Mouse (Mus musculus): ENCODE data around the gene Dazap1.
A peak's percentile ranks its signal among the peaks of the same experiment; 100 is the strongest.
"Not testable (repeated sequence)": the region's sequence is repeated elsewhere in the genome, so short reads cannot be mapped to it uniquely, and the experiment has no call there.

Dazap1 gene

GRCm38 (mm10) chr10:80260642-80261584 is at the start of gene Dazap1, which contains the start of gene Gamt:
Gene Dazap1 (plus strand): TSS chr10:80261486.
Gene Gamt (minus strand): TSS chr10:80261012.
- DNase-seq (ENCODE audit: low spot score) = peak; percentile 100

GRCm38 (mm10) chr10:80211547-80212103 is 49.7 kb upstream of the Dazap1 start:
- DNase-seq (ENCODE audit: low spot score) = not testable (repeated sequence)

DNA sequence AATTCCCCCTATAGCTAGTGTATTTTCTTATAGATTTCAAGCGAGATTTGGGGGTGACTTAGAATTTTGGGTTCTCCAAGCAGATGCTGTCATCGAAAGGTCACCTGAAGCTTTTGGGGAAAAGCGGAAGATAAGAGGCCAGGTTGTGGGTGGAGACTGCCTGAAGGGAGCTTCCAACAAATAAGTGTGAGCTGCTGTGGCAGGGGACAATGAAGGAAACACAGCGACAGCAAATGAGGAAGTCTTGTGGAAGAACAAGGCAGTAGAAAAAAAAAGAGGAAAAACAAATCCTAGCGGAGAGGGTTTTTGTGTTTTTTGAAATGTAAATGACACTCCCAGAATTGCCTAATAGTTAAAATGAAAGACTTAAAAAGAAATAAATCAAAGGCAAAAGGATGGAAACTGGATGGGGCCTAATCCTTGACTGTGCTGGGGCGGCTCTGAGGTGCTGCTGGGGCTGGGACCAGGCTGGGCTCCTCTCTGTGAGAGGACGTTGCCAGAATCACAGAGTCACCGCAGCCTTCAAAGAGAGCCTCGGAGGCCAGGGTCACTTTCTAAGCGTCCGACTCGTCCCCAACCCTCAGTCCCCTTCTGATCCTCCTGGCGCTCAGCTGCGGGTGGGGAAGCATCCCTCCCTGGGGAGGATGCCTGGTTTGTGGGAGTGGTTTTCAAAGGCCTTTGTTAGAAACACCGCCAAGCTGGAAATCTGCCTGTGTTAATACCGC is 46.1 kb upstream of the Dazap1 start:
- DNase-seq (ENCODE audit: low spot score) = no peak

- no peak for DNase-seq (ENCODE audit: low spot score)
Measured at GRCm38 (mm10) chr10:80220676-80221075, 40.6 kb upstream of the Dazap1 start.

GRCm38 (mm10) chr10:80223137-80223536 is 38.1 kb upstream of the Dazap1 start:
- not testable (repeated sequence) for DNase-seq (ENCODE audit: low spot score)

GRCm38 (mm10) chr10:80226071-80226415 is 35.2 kb upstream of the Dazap1 start:
- DNase-seq (ENCODE audit: low spot score) = no peak

GRCm38 (mm10) chr10:80226416-80227165 is 34.7 kb upstream of the Dazap1 start, which contains the start of gene Mum1:
Gene Mum1 (plus strand): TSS chr10:80226434.
- DNase-seq (ENCODE audit: low spot score) = peak; percentile 99

- no peak for DNase-seq (ENCODE audit: low spot score)
Measured at GRCm38 (mm10) chr10:80227166-80227539, 34.1 kb upstream of the Dazap1 start.

DNA sequence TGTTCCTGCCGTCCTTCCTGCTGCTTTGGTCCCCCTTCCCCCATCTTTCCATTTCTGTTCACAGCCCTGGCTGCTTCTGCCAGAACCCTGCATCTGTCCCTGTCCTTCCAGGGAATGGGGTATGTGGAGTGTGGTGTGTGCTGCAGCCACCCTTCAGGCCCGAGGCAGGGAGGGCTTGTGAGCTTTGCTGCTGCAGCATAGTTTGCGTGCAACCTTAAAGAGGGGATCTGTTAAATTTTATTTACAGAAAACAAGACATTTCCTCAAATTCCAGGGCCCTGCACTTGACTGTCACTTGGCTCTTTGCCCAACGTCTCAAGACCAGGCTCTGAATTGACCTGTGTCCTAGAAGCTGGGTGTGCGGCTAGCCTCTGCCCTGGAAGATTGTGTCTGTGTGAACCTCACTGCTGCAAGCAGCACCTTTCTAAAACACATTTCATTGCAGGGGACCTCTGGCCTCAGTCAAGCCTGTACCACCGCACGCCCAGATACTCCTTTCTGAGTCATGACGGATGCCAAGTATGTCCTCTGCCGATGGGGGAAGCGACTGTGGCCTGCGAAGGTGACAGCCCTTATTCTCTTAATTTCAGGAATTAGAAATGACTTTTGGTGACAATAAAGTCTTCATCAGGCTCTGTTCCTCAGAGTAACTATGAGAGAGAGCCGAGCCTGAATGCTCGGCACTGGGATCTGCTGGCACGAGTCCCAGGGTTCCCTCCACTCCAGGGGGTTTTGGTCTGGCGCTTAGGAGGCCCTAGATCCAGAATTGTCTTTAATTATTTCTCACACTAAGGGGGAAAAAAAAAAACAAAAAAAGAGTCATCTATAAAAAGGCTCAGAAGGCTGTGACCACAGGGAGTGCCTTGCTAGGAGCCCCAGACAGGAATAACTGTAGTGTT is 33.2 kb upstream of the Dazap1 start:
- DNase-seq (ENCODE audit: low spot score) = no peak

DNA sequence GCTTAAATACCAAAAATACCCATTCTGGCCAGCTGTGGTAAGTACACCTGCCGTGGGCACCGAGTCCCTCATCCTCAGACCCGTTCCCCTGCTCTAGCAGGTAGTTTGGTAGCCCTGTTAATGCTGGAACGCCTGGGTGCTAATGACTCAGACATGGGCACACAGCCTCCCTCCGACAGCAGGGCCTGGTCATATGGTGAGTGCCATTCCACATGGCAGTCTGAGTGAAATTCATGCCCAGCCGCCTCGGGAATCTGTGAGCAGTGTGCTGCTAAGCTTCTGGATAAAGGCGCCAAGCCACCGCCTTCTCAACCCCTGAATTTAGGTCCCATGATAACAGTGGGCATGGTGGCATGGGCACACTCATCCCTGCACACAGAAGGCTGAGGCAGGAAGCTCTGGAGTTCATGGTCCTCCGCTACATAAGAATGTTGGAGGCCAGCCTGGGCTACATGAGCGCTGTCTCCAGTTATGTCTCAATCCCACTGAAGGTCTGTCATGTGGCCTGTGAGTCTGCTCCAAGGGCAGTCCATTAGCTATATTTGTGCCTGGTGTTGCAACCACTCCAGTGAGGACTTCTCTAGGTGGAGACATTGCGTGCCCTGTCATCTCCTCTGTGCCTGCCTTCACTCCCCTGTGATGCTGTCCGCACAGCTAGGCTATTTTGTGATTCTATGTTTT is 25.0 kb upstream of the Dazap1 start:
- DNase-seq (ENCODE audit: low spot score) = no peak

DNA sequence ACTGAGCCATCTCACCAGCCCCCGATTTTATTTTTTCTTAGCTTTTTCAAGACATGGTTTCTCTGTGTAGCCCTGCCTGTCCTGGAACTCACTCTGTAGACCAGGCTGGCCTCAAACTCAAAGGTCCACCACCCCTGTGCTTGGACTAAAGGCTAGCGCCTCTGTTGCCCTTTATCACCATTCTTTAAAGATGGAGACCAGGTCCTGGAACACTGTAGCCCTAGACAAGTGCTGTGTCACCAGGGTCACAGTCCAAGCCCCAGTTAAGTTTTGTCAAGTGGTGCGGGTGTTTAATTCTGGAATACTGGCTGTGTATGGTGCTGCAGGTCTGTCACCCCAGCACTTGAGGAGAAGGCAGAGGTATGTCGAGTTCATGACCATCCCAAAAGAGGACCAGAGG is 24.3 kb upstream of the Dazap1 start:
- no peak for DNase-seq (ENCODE audit: low spot score)

GRCm38 (mm10) chr10:80238306-80238705 is 23.0 kb upstream of the Dazap1 start:
- no peak for DNase-seq (ENCODE audit: low spot score)

DNA sequence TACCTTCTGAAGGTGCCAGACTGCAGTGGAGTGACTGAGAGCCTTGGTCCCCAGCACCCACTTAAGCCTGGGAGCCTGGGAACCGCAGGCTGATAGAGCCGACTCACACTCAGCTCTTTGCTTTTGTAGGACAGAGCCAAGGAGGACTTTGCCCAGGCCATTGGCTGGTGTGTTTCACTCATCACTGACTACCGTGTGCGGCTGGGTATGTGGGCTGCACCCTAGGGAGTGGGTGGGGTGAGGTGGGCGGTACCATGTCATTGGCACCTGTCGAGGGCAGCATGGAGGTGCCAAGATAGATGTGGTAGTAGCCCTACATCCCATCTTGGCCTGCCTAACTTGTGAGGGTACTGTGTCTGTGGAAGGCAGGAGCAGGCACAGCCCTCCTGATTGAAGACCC is 21.5 kb upstream of the Dazap1 start:
- no peak for DNase-seq (ENCODE audit: low spot score)

DNA sequence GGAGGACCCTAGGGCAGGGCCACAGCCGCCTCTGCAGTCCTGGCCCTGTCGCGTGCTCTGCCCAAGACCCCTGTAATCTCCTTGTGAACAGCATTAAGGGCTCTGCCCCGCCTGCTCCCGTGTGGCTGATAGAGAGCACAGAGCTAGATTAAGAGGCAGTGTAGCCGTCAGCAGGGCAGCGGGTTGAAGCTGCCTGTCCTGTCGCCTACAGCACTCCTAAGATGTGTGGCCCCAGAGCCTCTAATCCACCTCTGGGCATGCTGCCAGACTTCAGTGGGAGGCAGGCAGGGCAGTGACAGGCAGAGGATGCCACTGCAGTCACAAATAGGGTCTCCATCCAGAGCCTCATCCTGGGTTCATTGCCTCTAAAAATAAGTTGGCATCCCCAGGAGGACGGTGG is 19.2 kb upstream of the Dazap1 start:
- no peak for DNase-seq (ENCODE audit: low spot score)

GRCm38 (mm10) chr10:80242607-80243006 is 18.7 kb upstream of the Dazap1 start:
- DNase-seq (ENCODE audit: low spot score) = no peak

DNA sequence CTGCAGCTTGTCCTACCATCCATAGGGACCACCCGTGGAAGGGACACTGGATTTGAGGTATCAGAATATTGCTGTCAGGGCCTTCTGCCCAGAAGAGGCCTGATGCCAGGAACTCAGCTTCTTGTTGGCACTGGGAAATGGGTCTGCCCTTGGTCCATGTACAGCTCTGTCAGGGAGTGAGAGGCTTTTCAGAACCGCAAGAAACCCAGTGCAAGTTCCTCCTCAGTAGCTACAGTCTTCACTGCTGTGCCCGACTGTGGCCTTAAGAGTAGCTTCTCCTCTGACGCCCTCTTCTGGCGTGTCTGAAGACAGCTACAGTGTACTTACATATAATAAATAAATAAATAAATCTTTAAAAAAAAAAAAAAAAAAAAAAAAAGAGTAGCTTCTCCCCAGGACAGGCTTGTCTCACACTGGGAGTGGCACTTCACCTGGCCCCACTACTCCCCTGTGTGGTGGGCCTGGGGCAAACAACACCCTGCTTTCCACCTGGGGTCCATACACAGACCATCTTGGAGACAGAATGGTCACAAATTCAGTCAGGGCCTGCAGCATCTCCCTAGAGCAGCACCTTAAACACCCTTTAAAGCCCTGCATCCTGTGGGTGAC is 16.4 kb upstream of the Dazap1 start:
- DNase-seq (ENCODE audit: low spot score) = no peak

DNA sequence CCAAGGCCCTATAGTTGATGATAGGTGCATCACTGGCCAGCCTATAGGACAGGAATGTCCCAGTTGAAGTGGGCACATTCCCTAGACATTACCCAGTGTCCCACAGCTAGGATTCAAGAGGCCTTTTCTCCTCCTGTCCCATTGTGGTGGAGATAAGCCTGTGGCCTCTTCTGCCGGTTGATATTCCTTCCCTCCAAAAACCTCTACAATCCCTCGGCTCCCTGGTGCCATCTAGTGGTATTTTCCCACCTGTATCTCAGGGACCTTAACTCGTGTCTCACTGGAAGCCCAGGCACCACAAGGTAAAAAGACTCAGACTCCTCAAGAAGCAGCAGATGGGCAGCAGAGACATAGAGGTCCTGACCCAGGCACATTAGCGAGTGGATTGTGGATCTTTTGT is 15.7 kb upstream of the Dazap1 start:
- peak; percentile 73 for DNase-seq (ENCODE audit: low spot score)

DNA sequence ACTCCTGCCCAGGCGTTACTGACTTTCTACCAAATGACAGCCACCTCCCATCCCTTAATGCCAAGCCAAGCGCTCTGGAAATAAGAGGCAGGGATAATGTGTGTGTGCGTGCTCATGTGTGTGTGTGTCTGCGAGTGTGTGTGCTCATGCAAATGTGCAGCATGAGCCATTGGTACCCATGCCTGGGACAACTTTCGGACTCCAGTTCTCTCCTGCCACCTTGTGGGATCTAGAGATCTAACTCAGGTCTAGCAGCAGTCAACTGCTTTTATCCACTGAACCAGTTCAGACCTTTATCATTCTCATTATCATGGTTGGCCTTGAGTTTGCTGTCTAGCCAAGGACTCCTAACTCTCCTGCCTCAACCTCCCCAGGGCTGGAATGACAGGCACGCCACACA is 13.4 kb upstream of the Dazap1 start:
- DNase-seq (ENCODE audit: low spot score) = no peak

GRCm38 (mm10) chr10:80248437-80248836 is 12.8 kb upstream of the Dazap1 start:
- not testable (repeated sequence) for DNase-seq (ENCODE audit: low spot score)

All from yolk sac, embryonic 10.5 days (tissue).